Mouse (Mus musculus): ENCODE results near the gene AL732309.1. TPM values are rescaled to one million over a fixed set of nuclear protein-coding genes. Genes with fewer than 3 reads are reported as not detected.

AL732309.1 gene
- polyA plus RNA-seq, 1 experiment: 20.9 TPM

DNA sequence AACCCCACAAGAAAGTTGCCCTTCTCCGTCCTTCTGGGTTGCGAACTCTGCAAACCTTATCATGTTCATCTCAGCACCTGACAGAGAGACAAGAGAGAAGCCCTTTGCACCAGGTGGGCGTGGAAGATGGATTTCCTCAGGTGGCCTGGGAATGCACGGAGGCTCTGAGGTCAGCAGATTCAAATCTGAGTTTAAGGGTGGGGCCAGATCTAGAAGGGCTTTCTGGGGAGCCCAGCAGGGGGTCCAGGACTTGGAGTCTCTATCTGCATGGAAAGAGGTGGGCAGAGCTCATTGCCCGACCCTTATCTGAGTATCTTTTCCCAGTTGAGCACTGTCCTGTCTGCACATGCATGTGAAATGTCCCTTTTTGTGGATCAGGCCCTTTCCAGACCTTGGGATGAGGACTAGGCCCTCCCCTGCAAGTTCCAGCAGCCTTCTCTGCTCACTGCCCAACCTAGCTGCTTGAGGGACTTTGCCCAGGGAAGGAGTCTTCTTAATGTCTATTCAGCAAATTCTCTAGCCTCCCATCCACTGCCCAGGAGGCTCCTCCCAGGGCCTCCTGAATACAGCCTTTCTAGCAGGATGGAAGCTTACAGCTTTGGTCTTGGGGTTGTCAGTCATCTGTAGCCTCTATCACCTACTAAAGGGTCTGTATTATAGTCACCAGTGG, 12.0 kb downstream of the AL732309.1 start:
- no peak for DNase-seq
- no peak overlapping the region for H3K4me3 ChIP-seq (replicated peaks; ENCODE audit: extremely low read depth, low read depth, low read length)
- 55% methylated on average over 5 of the region's 5 CpGs for whole genome bisulfite sequencing
- 0 out of 2 replicates have a peak, but pooled peaks cover 2% of the 10 kb centered on the region for H3K4me1 ChIP-seq (ENCODE audit: control insufficient read depth, insufficient read depth, low read length)
- no peak for TF ChIP-seq POLR2A (IDR thresholded peaks at IDR 0.05; ENCODE audit: borderline replicate concordance, extremely low read depth, low read depth, low read length)
- no peak for TF ChIP-seq CTCF (IDR thresholded peaks at IDR 0.05; ENCODE audit: insufficient read depth, low read length)

DNA sequence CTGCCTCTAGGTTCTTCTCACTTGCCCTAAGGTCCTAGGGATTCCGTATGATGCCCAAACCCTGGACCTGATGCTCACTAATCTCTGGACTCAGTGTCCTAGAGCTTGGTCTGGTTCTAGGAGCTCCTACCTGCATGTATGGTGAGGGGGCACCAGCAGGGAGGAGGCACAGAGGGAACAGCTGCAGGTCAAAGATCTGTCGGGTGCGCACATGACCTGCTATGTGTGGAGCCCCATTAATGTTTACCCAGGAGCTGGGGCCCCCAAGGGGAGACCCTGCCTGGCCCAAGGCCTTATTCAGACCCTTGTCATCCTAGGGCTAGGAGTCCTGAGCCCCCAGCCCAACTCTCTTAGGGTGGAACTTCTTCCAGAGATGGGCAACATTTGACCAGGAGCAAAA, 12.6 kb downstream of the AL732309.1 start, which contains the start of gene Slc34a3:
Slc34a3 (minus strand) TSS at position 315 of the 400 bp plus-strand sequence.
- no peak within 1 kb of the TSS for H3K4me3 ChIP-seq (replicated peaks; ENCODE audit: extremely low read depth, low read depth, low read length)
- no peak for TF ChIP-seq POLR2A (IDR thresholded peaks at IDR 0.05; ENCODE audit: borderline replicate concordance, extremely low read depth, low read depth, low read length)
- no peak for TF ChIP-seq CTCF (IDR thresholded peaks at IDR 0.05; ENCODE audit: insufficient read depth, low read length)
- H3K4me1 ChIP-seq (ENCODE audit: control insufficient read depth, insufficient read depth, low read length): peaks cover 2% of the 10 kb centered on the region; the same call in 1 of the 2 replicates
- no peak for DNase-seq
- 70% methylated on average over 3 of the region's 3 CpGs for WGBS

DNA sequence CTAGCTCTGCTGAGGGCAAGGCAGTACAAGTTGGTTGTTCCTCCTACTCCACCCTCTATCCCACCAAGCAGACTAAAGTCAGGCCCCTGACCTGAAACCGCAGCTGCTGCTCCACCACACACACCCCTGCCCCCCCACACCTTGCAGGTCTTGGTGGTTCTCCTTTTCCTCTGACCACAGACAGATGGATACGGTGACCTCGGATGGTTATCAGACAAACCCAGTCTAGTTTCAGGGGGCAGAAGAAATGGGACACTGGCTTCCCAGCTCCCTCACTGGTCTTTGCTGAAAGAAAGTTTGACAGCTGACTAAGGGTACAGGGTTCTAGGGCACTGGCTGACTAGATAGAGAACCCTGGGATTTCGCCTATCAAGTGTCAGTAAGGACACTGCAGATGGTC, 13.2 kb downstream of the AL732309.1 start:
- 56% methylated on average over 4 of the region's 4 CpGs for WGBS

DNA sequence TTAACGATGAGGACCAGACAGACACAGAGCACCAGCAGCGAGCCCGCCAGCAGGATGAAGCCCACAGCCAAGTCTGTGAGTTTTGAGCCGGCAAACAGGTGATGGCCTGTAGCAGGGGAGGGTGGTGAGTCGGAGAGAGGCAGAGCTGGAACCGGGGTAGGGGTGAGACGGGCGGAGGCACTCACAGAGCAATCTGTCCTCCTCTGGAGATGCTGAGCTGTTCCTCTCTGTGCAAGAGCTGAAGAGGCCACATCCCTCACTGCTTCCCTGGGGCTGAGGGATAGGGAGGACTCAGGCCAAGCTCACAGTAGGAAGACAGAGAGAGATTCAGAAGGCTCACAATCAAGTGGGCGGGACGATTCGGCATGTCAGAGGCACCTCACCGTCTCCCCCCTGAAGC, 15.6 kb downstream of the AL732309.1 start:
- no peak for DNase-seq
- peaks cover 10% of the 10 kb centered on the region for H3K4me1 ChIP-seq (ENCODE audit: control insufficient read depth, insufficient read depth, low read length)
- 64% methylated on average over 12 of the region's 12 CpGs for WGBS
- TF ChIP-seq CTCF (IDR thresholded peaks at IDR 0.05; ENCODE audit: insufficient read depth, low read length) (no peak), POLR2A (IDR thresholded peaks at IDR 0.05; ENCODE audit: borderline replicate concordance, extremely low read depth, low read depth, low read length) (no peak)
- no peak overlapping the region for H3K4me3 ChIP-seq (replicated peaks; ENCODE audit: extremely low read depth, low read depth, low read length)

More for the DNA sequence above, 13.2 kb downstream of the AL732309.1 start:
- no peak for DNase-seq
- Histone ChIP-seq H3K4me1 (ENCODE audit: control insufficient read depth, insufficient read depth, low read length) (peaks cover 6% of the 10 kb centered on the region; the same call in 1 of the 2 replicates), H3K4me3 (replicated peaks; ENCODE audit: extremely low read depth, low read depth, low read length) (no peak overlapping the region)
- TF ChIP-seq POLR2A (IDR thresholded peaks at IDR 0.05; ENCODE audit: borderline replicate concordance, extremely low read depth, low read depth, low read length) (no peak), CTCF (IDR thresholded peaks at IDR 0.05; ENCODE audit: insufficient read depth, low read length) (no peak)

DNA sequence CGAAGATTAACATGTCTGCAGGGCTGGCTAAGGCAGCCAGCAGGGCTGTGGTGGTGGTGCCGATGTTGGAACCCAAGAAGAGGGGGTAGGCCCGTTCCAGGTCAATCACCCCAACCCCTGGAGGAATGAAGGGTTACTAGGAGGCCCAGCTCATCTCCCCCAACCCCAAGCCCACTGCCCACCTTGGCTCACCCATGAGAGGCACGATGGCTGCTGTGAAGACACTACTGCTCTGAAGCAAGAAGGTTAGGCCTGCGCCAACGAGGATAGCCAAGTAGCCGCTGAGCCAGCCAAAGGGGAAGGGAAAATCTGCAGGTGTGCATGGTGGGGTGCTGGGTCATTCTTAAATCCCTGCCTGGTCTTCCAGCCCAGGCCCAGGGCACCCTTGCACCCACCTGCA, 16.1 kb downstream of the AL732309.1 start:
- WGBS: 84% methylated on average over 7 of the region's 7 CpGs
- Histone ChIP-seq H3K4me1 (ENCODE audit: control insufficient read depth, insufficient read depth, low read length) (peaks cover 10% of the 10 kb centered on the region), H3K4me3 (replicated peaks; ENCODE audit: extremely low read depth, low read depth, low read length) (no peak overlapping the region)
- no peak for DNase-seq
- TF ChIP-seq CTCF (IDR thresholded peaks at IDR 0.05; ENCODE audit: insufficient read depth, low read length) (no peak), POLR2A (IDR thresholded peaks at IDR 0.05; ENCODE audit: borderline replicate concordance, extremely low read depth, low read depth, low read length) (no peak)

DNA sequence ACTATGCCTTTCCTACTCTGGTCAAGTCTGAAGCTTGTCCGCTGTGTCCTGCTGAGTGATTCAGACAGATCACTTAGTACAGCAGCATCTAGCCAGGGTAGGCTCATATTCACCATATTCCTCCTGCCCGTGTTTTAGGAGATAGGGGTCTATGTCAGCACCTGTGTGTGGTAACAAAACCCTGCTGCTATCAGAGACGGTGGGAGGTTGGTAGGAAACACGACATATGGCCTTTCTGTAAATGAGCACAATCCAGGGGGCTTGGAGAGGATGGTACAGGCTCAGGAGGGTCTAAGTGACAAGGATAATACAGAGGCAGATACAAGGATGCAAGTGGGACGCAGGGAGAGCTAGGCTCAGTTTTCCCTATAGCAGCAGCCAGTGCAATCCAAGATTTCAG, 17.1 kb downstream of the AL732309.1 start:
- TF ChIP-seq CTCF (IDR thresholded peaks at IDR 0.05; ENCODE audit: insufficient read depth, low read length) (no peak), POLR2A (IDR thresholded peaks at IDR 0.05; ENCODE audit: borderline replicate concordance, extremely low read depth, low read depth, low read length) (no peak)
- WGBS: 84% methylated on average over 5 of the region's 5 CpGs
- Histone ChIP-seq H3K4me3 (replicated peaks; ENCODE audit: extremely low read depth, low read depth, low read length) (no peak overlapping the region), H3K4me1 (ENCODE audit: control insufficient read depth, insufficient read depth, low read length) (peaks cover 12% of the 10 kb centered on the region)
- no peak for DNase-seq

DNA sequence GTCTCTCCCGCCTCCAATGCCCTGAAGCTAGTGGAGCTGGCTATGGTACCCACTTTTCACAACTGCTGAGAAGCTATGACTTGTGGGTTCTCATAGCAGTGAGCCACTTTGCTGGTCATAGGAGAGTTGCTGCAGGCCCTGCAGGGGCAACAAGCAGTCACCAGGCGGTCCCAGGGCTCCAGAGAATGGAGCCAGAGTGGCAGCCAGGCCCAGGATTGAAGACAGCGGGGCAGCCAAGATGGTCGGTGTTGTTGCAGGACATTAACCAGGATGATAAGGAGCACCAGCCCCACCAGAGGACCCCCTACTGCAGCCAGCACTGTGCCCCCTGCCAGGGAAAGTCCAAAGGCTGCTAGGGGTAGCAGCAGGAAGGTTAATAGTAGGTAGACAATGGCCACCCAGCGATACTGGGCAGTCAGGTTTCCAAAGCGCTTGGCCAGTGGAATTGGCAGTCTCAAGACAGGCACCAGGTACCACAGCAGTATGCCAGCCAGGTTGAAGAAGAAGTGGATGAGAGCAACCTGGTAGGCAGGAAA, 17.6 kb downstream of the AL732309.1 start:
- TF ChIP-seq CTCF (IDR thresholded peaks at IDR 0.05; ENCODE audit: insufficient read depth, low read length): no peak
- no peak for TF ChIP-seq POLR2A (IDR thresholded peaks at IDR 0.05; ENCODE audit: borderline replicate concordance, extremely low read depth, low read depth, low read length)
- Histone ChIP-seq H3K4me1 (ENCODE audit: control insufficient read depth, insufficient read depth, low read length) (peaks cover 12% of the 10 kb centered on the region), H3K4me3 (replicated peaks; ENCODE audit: extremely low read depth, low read depth, low read length) (no peak overlapping the region)
- no peak for DNase-seq
- WGBS: 67% methylated on average over 6 of the region's 6 CpGs

DNA sequence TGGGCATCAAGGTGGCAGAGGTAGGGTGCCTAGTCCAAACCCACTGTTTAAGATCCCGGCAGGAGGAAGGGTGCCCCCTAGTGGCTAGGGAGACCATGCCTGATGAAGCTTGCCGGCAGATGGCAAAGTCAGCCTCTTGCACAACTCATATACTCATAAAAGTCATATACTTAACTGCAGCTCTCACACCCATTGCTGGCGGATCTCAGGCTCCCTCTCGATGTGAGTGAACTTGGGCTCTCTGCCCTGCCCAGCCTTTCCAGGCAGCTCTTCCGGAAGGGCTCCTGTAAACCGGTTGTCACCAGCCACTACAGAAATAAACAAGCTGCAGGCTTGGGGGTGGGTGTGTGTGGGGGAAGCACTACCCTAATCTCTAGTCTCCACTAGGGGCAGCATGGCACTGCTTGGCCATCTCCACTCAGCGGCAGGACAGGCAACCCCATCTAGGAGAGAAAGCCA, 18.2 kb downstream of the AL732309.1 start:
- Histone ChIP-seq H3K4me1 (ENCODE audit: control insufficient read depth, insufficient read depth, low read length) (peaks cover 15% of the 10 kb centered on the region), H3K4me3 (replicated peaks; ENCODE audit: extremely low read depth, low read depth, low read length) (peak overlapping the region; percentile 45)
- peak; percentile 82 for DNase-seq
- TF ChIP-seq CTCF (IDR thresholded peaks at IDR 0.05; ENCODE audit: insufficient read depth, low read length) (peak; percentile 95), POLR2A (IDR thresholded peaks at IDR 0.05; ENCODE audit: borderline replicate concordance, extremely low read depth, low read depth, low read length) (0 out of 2 replicates have a peak, but pooled peaks have one; percentile 15)
- WGBS: under 1% methylated on average over 7 of the region's 7 CpGs

DNA sequence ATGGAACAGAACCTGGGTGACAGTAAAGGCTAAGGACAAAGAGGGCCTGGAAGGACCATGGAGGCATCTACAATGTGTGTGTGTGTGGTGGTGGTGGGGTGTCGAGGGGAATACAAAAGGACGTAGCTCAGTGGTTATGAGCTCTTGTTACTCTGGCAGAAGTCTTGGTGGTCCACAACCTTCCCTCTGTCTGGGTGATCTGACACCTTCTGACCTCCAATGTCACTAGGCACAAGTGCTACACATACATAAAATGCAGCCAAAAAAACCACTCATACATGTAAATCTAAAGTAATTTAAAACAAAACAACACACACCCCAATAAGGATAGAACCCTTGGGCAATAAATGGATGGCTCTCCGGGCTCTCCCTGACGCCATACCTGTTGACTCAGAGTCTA, 19.3 kb downstream of the AL732309.1 start:
- H3K4me3 ChIP-seq (replicated peaks; ENCODE audit: extremely low read depth, low read depth, low read length): no peak overlapping the region
- no peak for TF ChIP-seq POLR2A (IDR thresholded peaks at IDR 0.05; ENCODE audit: borderline replicate concordance, extremely low read depth, low read depth, low read length)
- no peak for TF ChIP-seq CTCF (IDR thresholded peaks at IDR 0.05; ENCODE audit: insufficient read depth, low read length)
- DNase-seq: no peak
- peaks cover 15% of the 10 kb centered on the region for H3K4me1 ChIP-seq (ENCODE audit: control insufficient read depth, insufficient read depth, low read length)
- WGBS: 96% methylated on average over 4 of the region's 4 CpGs

DNA sequence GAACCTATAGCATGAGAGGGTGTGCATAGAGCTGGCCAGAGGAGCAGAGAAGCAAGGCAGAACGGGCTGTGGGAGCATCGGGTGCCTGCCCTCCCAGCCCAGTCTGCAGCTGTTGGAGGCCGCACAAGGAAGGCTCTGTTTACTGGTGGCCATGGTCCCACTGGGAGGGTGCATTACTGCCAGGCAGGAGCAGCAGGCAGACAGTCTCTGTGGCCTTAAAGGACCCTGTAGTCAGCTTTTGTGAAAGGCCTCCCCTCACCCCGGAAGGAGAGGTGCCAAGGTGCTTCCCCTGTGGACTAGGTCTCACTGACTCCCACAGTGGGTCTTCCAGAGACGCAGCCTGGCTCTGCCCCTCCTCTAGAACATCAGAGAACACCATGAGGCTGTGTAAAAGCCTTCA, 19.8 kb downstream of the AL732309.1 start:
- 73% methylated on average over 5 of the region's 5 CpGs for WGBS
- no peak for DNase-seq
- H3K4me3 ChIP-seq (replicated peaks; ENCODE audit: extremely low read depth, low read depth, low read length): no peak overlapping the region
- no peak for TF ChIP-seq POLR2A (IDR thresholded peaks at IDR 0.05; ENCODE audit: borderline replicate concordance, extremely low read depth, low read depth, low read length)
- no peak for TF ChIP-seq CTCF (IDR thresholded peaks at IDR 0.05; ENCODE audit: insufficient read depth, low read length)
- H3K4me1 ChIP-seq (ENCODE audit: control insufficient read depth, insufficient read depth, low read length): peaks cover 15% of the 10 kb centered on the region

All from lung, adult 2 months (tissue).